Comparison of ENCODE assay signal across 23 mouse cellular contexts in genomic region chrX:52310976-52311375, GRCm38 (mm10).
DNase-seq lines count a peak whose midpoint lies in the region.
"Had no signal": no experiment of that assay in that cellular context is flagged by ENCODE, and none has a peak within 500 bp of the region (broad histone marks: within the 10 kb centered on the region; RNA-seq: fewer than 3 reads in every experiment).

No protein-coding gene starts in this region.

- WGBS in forebrain, embryonic 10.5 days, result 91% methylated on average over 2 of the region's 2 CpGs

- no peak overlapping the region for H3K4me3 ChIP-seq in forebrain, embryonic 10.5 days
- H3K4me3 ChIP-seq: embryonic facial prominence, embryonic 15.5 days; heart, embryonic 12.5 days; neural tube, embryonic 13.5 days had no signal

- no peaks in the 10 kb centered on the region for H3K36me3 ChIP-seq in forebrain, embryonic 10.5 days (replicated peaks)
- H3K36me3 ChIP-seq: embryonic facial prominence, embryonic 15.5 days; heart, embryonic 12.5 days; neural tube, embryonic 13.5 days had no signal

- intact Hi-C loops in left cerebral cortex, postnatal 4 days (cut with DNase I), result no loop called here

- no peaks in the 10 kb centered on the region for H3K9me3 ChIP-seq in forebrain, embryonic 10.5 days
- H3K9me3 ChIP-seq: embryonic facial prominence, embryonic 15.5 days; heart, embryonic 12.5 days; neural tube, embryonic 13.5 days had no signal

- DNase-seq in adrenal gland, postnatal 14 days, result peak; percentile 5
- DNase-seq in adrenal gland, adult 18-20 months (ENCODE audit: low spot score in 2 of 2), result no peak
- peak; percentile 3 to 34 for DNase-seq in left cerebral cortex, adult 9 months (ENCODE audit: low spot score in 2 of 2)
- DNase-seq in left cerebral cortex, postnatal 4 days, result no peak
- DNase-seq in adrenal gland, postnatal 36 days, result peak; percentile 8 to 44
- peak; percentile 11 to 41 for DNase-seq in layer of hippocampus, postnatal 36 days
- DNase-seq in forebrain, embryonic 10.5 days (ENCODE audit: extremely low spot score, low spot score), result no peak
- no peak for DNase-seq in urinary bladder, adult 18-20 months (ENCODE audit: low spot score in 2 of 2)
- DNase-seq: B cell, adult 2 months; cerebellum, postnatal 10 days; forebrain, postnatal 0 days; gastrocnemius, postnatal 10 days; heart, adult 11 months; heart, postnatal 14 days; kidney, postnatal 36 days; lung, adult 18-20 months; lung, postnatal 14 days; midbrain, embryonic 14.5 days had no signal

- H3K4me1 ChIP-seq in forebrain, embryonic 10.5 days, result no peaks in the 10 kb centered on the region
- H3K4me1 ChIP-seq: embryonic facial prominence, embryonic 15.5 days; heart, embryonic 12.5 days; neural tube, embryonic 13.5 days had no signal

- H3K27ac ChIP-seq in forebrain, embryonic 10.5 days, result no peak overlapping the region
- H3K27ac ChIP-seq: embryonic facial prominence, embryonic 15.5 days; hindbrain, embryonic 14.5 days; neural tube, embryonic 13.5 days; stomach, postnatal 0 days had no signal

- H3K27me3 ChIP-seq in forebrain, embryonic 10.5 days (ENCODE audit: poor library complexity, severe bottlenecking), result peaks cover 21% of the 10 kb centered on the region; the same call in 1 of the 2 replicates
- H3K27me3 ChIP-seq: embryonic facial prominence, embryonic 15.5 days; heart, embryonic 12.5 days; neural tube, embryonic 13.5 days had no signal

Comparison
In these comparisons a context has a peak if more than half of its experiments do, and no peak if none do; other contexts are left out.
1. DNase-seq: peak in adrenal gland, postnatal 14 days (single experiment), left cerebral cortex, adult 9 months (2 of 2), adrenal gland, postnatal 36 days (2 of 2) and layer of hippocampus, postnatal 36 days (2 of 2); none in adrenal gland, adult 18-20 months (0 of 2), left cerebral cortex, postnatal 4 days (single experiment), forebrain, embryonic 10.5 days (single experiment) and urinary bladder, adult 18-20 months (0 of 2).